Mouse (Mus musculus) erythroblast, adult 5-6 weeks (primary cell): ENCODE results near the gene Drd3. TPM values are rescaled to one million over a fixed set of nuclear protein-coding genes. Genes with fewer than 3 reads are reported as not detected.

Experiments
- total RNA-seq, 2 experiments: library from RNA; stranded (forward) in 1 of 2; stranded (reverse) in 1 of 2; fragments of 150-400 nt in 1 of 2; fragments of 200-764, 138-1000 nt in 1 of 2; gene quantifications; 2 replicates each; pipeline versions ENCODE4 v1.2.3 to v1.2.4; 2015 to 2017; ENCODE audit warnings: low replicate concordance in 2 of 2

The Drd3 gene
- total RNA-seq, 2 experiments from 2014 or later: not detected

Other genes with a start within 250 kb of the Drd3 start
- gene Tigit, start 89.9 kb upstream of the Drd3 start, total RNA-seq (2015; ENCODE audit: low replicate concordance): not detected in 2 replicates
- gene Tigit, start 89.9 kb upstream of the Drd3 start, total RNA-seq (2017; ENCODE audit: low replicate concordance): not detected in 2 replicates
- 0.63 and 5.8 TPM in 2 replicates for gene Ccdc191, start 135.8 kb downstream of the Drd3 start, total RNA-seq (2015; ENCODE audit: low replicate concordance)
- 1.4 and 1.7 TPM in 2 replicates for gene Ccdc191, start 135.8 kb downstream of the Drd3 start, total RNA-seq (2017; ENCODE audit: low replicate concordance)
- 2.1 and 4.8 TPM in 2 replicates for gene Qtrt2, start 172.8 kb downstream of the Drd3 start, total RNA-seq (2015; ENCODE audit: low replicate concordance)
- 5.5 and 7.5 TPM in 2 replicates for gene Qtrt2, start 172.8 kb downstream of the Drd3 start, total RNA-seq (2017; ENCODE audit: low replicate concordance)
- 0.19 and 0.21 TPM in 2 replicates for gene Zdhhc23, start 225.8 kb downstream of the Drd3 start, total RNA-seq (2015; ENCODE audit: low replicate concordance)
- gene Zdhhc23, start 225.8 kb downstream of the Drd3 start, total RNA-seq (2017; ENCODE audit: low replicate concordance): 0.26 TPM in 1 of 2 replicates, not detected in the other